Mouse (Mus musculus): ENCODE data around the gene Ndufs7.

DNA sequence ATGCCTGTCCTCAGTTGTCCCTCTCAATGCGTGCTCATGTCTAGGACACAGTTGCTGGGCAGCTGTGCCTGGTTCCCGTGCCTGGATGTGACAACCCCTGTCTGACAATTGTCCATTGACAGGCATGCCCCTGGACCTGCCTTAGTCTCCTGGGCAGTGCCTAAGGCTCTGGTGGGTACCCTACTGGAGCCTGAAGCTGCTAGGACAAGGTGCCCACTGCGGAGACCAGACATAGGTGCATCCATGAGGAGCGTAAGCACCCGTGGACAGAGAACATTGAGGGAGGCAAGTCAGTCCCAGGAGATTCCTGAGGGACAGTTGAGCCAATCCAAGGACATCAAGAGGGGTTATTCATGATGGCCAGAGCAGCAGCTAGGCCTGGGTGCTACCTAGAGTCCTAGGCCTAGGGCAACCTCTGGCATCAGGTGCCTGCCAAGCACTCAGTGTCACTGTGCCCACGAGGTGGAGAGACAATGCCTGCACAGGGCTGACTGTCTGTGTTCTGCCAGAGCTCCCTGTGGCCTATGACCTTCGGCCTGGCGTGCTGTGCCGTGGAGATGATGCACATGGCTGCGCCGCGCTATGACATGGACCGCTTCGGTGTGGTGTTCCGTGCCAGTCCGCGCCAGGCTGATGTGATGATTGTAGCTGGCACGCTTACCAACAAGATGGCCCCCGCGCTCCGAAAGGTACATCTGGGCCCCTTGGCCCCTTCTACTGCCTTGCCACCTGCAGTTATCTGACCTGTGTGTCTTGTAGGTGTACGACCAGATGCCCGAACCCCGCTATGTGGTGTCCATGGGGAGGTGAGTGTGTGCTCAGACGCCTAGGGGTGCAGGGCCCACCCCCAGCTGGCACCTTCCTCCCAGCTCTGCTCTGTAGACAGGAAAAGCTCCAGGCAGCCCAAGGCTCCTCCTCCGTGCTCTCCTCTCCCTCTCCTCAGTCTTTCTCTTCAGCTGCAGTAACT lies 5.7 kb downstream of the Ndufs7 start:
- no peak for TF ChIP-seq CTCF (IDR thresholded peaks at IDR 0.05; ENCODE audit: borderline replicate concordance, extremely low read depth, insufficient read depth, insufficient read length)
- TF ChIP-seq POLR2A (IDR thresholded peaks at IDR 0.05; ENCODE audit: borderline replicate concordance, extremely low read depth, insufficient read depth, insufficient read length, poor library complexity, severe bottlenecking), result no peak
